Mouse (Mus musculus) E14TG2a.4 (cell line): ENCODE measurements around the gene Mdfic.

Experiments used
- CTCF ChIP-seq: conservative IDR thresholded peaks from 2 replicates; pipeline ENCODE4 v1.5.1; 2014; ENCODE audit warnings: low read length
- NANOG ChIP-seq: IDR thresholded peaks from 2 replicates; pipeline ENCODE4 v1.6.1; 2014; ENCODE audit warnings: borderline replicate concordance, low read length, mixed read lengths
- POU5F1 ChIP-seq: IDR thresholded peaks from 2 replicates; pipeline ENCODE4 v1.6.1; 2014; ENCODE audit warnings: low read length, borderline replicate concordance

DNA sequence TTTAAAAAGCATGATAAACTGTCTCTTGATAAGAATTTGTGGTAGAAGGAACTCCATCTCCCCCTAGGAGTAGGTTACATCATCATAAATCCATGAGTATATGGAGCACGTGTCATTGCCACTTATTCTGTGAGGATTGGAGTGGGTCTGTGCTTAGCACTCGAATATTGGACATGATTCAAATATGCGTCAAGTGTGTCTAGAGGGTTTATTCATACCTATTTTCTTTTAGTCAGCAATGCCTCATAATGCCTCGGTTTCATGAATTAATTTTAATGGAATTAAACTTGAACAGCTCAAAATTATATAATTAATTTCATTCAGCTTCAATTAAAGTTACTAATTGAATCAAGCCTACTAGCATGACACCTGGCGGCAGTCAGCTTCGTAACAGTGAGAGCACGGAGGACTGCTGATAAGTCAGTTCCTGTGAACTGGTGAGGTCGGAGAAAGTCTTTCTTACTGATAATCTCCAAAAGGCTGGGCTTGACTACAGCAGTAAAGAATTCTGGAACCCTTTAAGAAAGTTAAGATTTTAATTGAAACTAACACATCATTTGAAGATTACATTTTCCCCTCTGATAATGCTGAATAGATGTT lies 17.0 kb downstream of the Mdfic start:
- TF ChIP-seq CTCF (no peak), POU5F1 (no peak), NANOG (no peak)
